Mouse (Mus musculus): Measurements from ENCODE around the gene Taf5l. TPM values are rescaled to one million over a fixed set of nuclear protein-coding genes. Genes with fewer than 3 reads are reported as not detected.
"Not testable (repeated sequence)": the region's sequence is repeated elsewhere in the genome, so short reads cannot be mapped to it uniquely, and the experiment has no call there.

The Taf5l gene
- 15.2 and 17.7 TPM in 2 replicates for polyA plus RNA-seq (2012; rRNA removed)

GRCm38 (mm10) chr8:124021237-124022227 is at the start of gene Taf5l, which contains the start of gene Urb2:
Taf5l (minus strand) TSS chr8:124021397.
Urb2 (plus strand) TSS chr8:124021508.
- DNase-seq (ENCODE audit: extremely low spot score in 1 of 2, low spot score in 1 of 2) = peak; percentile 80 to 90

DNA sequence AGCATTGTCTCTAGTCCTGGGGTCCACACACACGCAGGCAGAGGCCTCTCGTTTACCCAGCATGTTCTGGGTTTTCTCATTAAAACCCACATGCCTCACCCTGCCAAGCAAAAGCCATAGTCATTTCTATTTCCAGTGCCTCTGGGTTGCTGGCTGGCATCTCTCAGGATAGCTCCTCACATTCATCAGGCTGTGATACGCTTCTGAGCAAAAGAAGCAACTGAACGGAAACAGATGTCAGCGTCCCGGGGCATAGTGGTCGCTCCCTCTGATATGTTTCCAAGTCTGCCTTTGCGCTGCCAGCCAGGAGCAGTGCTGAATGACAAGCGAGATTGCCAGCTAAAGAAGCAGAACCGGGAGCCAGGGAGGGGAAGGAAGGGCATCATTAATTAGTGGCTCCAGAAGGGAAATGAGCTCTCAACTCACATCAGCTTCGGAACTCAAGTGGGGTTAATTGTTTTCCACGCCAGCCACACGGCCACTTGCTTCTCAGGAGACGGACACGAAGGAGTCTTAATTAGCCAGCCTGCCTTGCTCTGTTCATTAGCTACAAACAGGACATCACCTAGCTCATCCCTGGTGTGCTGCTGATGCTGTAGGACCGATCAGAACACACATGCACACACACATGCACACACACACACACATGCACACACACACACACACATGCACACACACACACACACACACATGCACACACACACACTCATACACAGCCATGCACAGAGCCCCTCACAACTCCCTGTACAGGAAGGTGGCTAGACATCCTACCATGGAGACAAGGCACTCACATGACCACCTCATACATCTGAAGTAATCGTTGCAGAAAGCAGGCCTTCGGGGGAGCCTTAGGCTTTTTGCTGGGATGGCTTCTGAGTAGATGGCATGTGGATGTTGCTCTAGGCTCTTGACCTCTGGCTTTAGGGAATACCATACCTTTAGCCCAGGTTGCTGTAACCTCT is 49.4 kb upstream of the Taf5l start:
- DNase-seq (ENCODE audit: extremely low spot score in 1 of 2, low spot score in 1 of 2) = peak in 1 of 2 experiments; percentile 51

DNA sequence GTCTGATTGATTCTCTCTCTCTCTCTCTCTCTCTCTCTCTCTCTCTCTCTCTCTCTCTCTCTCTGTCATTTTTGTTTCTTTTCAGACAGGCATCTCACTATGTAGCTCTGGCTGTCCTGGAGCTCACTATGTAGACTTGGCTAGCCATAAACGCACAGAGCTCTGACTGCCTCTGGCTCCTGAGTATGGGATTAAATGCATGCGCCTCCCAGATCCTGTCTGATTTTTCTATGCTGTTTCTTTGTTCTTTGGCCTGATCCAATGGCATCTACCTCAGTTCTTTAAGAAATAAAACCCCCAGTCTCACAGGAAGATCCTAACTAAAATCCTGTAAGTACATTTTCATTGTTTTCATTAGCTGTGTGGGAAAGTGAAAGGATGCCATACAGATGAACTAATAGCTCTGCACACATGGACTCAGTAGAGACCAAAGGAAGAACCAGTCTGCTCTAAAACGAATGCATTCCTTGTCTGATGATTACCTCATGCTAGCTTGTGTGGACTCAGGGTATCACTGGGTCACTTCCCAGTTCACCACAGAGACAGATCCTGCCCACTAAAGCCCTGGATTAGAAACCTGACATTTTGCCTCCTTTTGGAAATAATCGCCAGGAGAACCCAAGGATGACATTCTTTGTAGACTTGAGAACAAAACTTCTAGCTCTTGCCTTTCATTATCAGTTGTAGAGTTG is 46.0 kb upstream of the Taf5l start:
- DNase-seq (ENCODE audit: extremely low spot score in 1 of 2, low spot score in 1 of 2) = no peak

- no peak for DNase-seq (ENCODE audit: extremely low spot score in 1 of 2, low spot score in 1 of 2)
These were observed 45.3 kb upstream of the Taf5l start for GRCm38 (mm10) chr8:124066325-124067058.

- DNase-seq (ENCODE audit: extremely low spot score in 1 of 2, low spot score in 1 of 2) = no peak
These were observed 35.8 kb upstream of the Taf5l start for GRCm38 (mm10) chr8:124056832-124057655.

DNA sequence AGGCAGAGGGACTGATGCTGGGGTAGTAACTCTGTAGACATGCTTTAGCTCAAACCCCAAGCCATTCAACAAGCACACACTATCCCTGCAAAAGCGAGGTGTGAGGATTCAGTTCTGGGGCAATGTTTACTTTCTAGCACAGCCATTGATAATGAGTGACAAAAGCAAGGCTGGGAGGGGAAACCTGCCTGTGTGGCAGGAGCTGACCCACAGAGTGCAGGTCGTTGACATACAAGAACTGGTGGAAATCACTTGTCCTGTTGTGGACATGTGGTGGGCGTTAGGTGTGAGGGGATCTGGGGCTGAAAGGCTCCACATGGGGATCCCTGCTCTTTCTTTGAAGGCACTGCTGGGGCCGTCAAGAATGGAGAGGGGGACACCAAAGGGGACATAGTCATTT is 31.4 kb upstream of the Taf5l start:
- DNase-seq (ENCODE audit: extremely low spot score in 1 of 2, low spot score in 1 of 2) = no peak

- peak; percentile 19 to 90 for DNase-seq (ENCODE audit: extremely low spot score in 1 of 2, low spot score in 1 of 2)
These were observed 30.9 kb upstream of the Taf5l start for GRCm38 (mm10) chr8:124052110-124052509.

DNA sequence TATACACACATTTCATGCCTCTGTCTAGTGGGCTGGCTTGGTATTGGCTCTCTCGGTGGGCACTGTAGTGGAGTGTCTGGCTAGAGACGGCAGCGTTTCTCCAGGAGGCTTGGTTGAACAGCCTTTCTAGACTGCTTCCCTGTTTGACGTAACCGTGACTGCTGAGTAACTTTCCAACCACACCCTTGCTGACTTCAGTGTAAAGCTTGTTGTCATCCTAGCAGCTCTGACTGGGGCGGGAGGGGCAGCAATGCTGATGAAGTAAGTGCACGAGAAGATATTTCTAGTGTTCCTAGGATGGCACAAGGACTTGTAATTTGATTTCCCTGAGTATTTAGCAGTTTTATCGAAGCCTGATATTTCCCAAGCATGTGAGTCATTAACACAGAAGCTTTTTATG is 24.7 kb upstream of the Taf5l start:
- DNase-seq (ENCODE audit: extremely low spot score in 1 of 2, low spot score in 1 of 2) = no peak

DNA sequence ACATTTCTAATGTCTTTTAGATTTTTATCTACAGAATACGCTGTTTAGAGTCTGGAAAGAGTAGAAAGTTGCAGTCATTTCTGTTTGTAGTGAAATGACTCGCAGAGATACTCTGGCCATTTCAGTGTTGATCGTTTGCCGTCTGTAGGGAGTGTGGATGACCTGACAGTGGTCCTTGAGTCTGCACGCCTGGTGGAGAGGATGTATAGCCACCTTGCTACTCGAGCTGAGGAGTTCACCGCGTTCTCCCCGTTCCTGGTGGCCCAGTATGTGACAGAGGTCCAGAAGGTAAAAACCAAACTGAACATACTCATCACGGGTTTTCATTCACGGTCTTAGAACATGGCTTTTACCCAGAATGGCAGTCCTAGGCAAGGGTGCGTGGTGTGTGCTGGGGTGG is 23.7 kb upstream of the Taf5l start:
- DNase-seq (ENCODE audit: extremely low spot score in 1 of 2, low spot score in 1 of 2) = no peak

DNA sequence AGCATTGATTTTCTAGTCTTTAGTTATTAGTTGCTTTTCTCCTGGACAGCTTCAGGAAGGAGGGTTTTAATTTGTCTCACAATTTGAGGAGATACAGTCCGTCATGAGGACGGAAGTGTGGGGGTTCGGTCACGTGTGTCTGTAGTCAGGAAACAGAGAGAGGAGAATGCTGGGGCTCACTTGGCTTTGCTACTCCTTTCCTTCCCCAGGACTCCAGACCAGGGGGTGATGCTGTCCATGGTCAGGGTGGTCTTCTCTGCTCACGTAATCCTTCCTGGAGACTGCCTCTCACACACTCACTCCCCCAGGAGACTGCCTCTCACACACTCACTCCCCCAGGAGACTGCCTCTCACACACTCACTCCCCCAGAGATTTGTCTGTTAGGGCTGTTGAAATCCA is 23.2 kb upstream of the Taf5l start:
- no peak for DNase-seq (ENCODE audit: extremely low spot score in 1 of 2, low spot score in 1 of 2)

DNA sequence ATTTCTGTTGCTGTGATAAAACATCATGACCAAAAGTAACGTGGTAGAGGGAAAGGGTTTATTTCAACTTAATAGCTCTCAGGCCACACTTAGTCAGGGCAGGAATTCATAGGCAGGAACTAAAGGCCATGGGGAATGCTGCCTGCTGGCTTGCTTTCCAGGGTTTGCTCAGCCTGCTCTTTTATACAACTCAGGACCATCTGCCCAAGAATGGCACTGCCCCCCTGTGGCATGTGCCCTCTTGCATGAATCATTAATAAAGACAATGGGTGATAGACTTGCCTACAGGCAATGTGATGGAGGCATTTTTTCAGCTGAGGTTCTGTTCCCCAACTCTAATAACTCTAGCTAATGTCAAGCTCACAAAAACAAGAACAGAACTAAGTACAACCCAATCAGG is 21.0 kb upstream of the Taf5l start:
- DNase-seq (ENCODE audit: extremely low spot score in 1 of 2, low spot score in 1 of 2) = no peak

- no peak for DNase-seq (ENCODE audit: extremely low spot score in 1 of 2, low spot score in 1 of 2)
These were observed 18.2 kb upstream of the Taf5l start for GRCm38 (mm10) chr8:124039351-124039750.

DNA sequence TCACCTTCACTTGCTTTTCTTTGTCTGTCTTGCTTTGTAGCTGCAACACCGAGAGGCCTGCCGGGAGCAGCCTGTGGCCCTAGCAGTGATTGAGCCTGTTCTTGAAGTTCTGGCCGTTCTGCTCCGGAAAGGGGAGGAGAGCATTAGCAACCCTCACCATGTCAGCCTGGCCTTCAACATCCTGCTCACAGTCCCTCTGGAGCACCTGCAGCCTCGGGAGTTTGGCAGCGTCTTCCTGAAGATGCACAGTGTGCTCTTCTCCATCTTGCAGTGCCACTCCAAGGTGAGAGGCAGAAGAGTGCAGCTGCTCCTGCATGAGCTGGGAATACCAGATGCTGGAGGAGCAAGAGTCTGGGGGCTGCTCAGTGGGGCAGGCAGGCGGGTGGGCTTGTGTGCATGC is 16.9 kb upstream of the Taf5l start:
- no peak for DNase-seq (ENCODE audit: extremely low spot score in 1 of 2, low spot score in 1 of 2)

- no peak for DNase-seq (ENCODE audit: extremely low spot score in 1 of 2, low spot score in 1 of 2)
These were observed 12.2 kb upstream of the Taf5l start for GRCm38 (mm10) chr8:124033400-124033799.

DNA sequence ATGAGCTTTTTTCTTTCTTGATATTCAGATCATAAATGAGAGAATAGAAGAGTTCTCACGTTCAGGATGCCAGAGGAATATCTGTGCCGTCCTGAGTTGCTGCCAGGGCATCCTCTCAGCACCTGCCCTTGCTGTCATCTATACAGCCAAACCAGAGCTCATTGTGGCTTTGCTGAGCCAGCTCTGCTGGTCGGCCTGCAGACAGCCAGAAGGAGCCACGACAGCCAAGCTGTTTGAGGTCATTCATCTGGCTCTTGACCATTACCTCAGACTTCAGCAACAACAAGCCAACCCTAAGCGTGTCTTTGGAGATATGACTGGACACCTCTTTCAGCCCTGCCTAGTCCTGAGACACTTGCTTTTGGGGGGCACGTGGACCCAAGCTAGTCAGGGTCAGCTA is 6.6 kb upstream of the Taf5l start:
- no peak for DNase-seq (ENCODE audit: extremely low spot score in 1 of 2, low spot score in 1 of 2)

DNA sequence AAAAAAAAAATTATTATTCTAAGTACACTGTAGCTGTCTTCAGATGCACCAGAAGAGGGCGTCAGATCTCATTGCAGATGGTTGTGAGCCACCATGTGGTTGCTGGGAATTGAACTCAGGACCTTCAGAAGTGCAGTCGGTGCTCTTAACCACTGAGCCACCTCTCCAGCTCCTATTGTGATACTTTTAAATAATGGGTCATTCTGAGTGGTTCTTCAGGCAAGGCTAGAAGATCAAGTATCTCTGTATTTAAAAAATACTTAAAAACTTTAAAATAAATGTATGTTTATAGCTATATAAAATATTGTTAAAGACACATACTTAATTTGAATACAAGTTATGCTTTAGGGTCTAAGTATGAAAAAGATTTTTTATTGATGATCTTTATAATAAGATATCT is 5.1 kb upstream of the Taf5l start:
- not testable (repeated sequence) for DNase-seq (ENCODE audit: extremely low spot score in 1 of 2, low spot score in 1 of 2)

GRCm38 (mm10) chr8:124020439-124021236 is 559 bp downstream of the Taf5l start:
- peak in 1 of 2 experiments; percentile 28 for DNase-seq (ENCODE audit: extremely low spot score in 1 of 2, low spot score in 1 of 2)

DNA sequence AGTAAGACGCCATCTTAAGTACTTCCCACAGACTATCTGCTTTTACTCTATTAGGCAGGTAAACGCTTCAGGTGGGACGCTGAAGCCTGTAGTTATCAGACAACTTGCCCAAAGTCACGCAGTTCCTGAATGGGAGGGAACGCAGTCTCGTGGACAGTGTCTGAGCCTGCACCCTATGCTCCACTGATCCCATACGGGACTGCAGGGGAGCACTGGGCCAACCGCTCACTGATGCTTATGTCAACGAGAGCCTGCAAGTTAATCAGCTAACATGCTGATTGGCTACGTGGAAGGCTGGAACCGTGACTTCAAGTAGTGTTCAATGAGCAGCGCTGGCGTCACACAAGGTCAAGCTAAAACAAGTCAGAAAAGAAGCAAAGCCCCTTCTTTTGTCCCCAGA is 1.4 kb downstream of the Taf5l start:
- no peak for DNase-seq (ENCODE audit: extremely low spot score in 1 of 2, low spot score in 1 of 2)

Measured in frontal cortex, adult 2 months (tissue).